Mouse (Mus musculus) kidney, adult 2 months (tissue): ENCODE results near the gene Gm813.

ENCODE experiments used
- CTCF ChIP-seq: fragments of 200-500 bp; conservative IDR thresholded peaks from 2 replicates; pipeline ENCODE4 v1.5.1; 2011; ENCODE audit warnings: low read depth, mild to moderate bottlenecking, control low read depth, low read length, moderate library complexity, mixed read lengths; ENCODE audit not compliant: insufficient read depth, insufficient read length
- POLR2A ChIP-seq: fragments of 200-500 bp; IDR thresholded peaks from one replicate; pipeline ENCODE4 v1.6.1; 2011; ENCODE audit warnings: low read depth, low read length, control low read depth

GRCm38 (mm10) chr16:58658668-58659067, 41.9 kb upstream of the Gm813 start:
- no peak for TF ChIP-seq CTCF
- no peak for TF ChIP-seq POLR2A
